Mouse (Mus musculus): ENCODE measurements at regions not wholly inside any gene's neighbourhood (a gene's known extent, or its start where the extent isn't known, plus 50 kb on each side); places are given as distances from the start of the nearest gene placed in this dataset.

DNA sequence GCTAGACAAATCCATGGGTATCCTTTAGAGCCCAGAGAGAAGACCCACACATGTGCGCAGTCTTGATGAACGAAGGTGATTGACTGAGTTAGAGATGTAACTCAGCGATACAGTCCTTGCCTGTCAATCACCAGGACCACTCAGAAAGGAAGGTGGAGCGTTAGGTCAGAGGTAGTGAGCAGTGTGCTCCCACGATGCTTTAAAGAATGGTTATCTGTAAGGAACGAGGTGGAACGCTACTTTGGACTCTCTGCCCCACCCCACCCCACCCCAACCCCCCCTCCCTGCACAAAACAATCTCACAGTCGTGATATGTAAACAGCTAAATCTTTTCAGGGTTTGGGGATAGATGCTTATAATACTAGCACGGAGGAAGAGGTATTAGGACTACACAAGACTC, 144.0 kb upstream of the Jmjd1c start:
- Histone ChIP-seq H3K27ac (no peak overlapping the region), H3K9me3 (no peaks in the 10 kb centered on the region), H3K36me3 (no peaks in the 10 kb centered on the region), H3K4me3 (no peak overlapping the region), H3K4me1 (0 out of 2 replicates have a peak, but pooled peaks cover 5% of the 10 kb centered on the region), H3K9ac (no peak overlapping the region), H3K27me3 (no peaks in the 10 kb centered on the region), H3K4me2 (no peak overlapping the region)
- ATAC-seq (ENCODE audit: borderline replicate concordance, extremely low read depth, low FRiP score, low TSS enrichment) = no peak
- WGBS = 63% methylated on average over 9 of the region's 9 CpGs

- H3K27ac ChIP-seq = no peak overlapping the region
- 52% methylated on average over 10 of the region's 10 CpGs for WGBS
- no peak for ATAC-seq (ENCODE audit: borderline replicate concordance, extremely low read depth, low FRiP score, low TSS enrichment)
Observed at GRCm38 (mm10) chr10:66953248-66953975, 142.5 kb upstream of the Jmjd1c start.

DNA sequence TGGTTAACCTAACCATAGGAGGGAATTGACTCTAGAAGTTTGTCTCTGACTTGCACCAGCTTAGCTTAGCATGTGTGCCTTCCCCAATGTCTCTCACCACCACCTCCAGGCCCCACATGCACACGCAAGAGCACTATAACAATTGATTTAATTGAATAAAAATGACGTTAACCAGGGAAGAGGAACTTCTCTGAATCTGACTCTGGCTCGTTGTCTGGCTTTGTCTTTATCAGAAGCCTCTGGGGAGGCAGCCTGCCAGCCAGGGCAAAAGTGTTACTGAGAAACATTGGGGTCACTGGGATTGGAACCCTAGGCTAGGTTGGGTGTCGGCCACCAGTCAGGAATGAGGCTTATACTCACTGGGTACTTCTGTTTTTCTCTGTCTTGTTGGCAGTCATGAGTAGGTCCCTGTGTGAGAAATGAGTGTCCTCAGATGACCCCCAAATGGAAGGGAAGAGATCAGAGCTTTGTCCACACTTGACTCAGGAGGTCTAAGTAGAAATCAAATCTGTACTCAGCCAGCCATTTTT, 141.9 kb upstream of the Jmjd1c start:
- Histone ChIP-seq H3K27me3 (no peaks in the 10 kb centered on the region), H3K4me1 (0 out of 2 replicates have a peak, but pooled peaks cover 5% of the 10 kb centered on the region), H3K36me3 (no peaks in the 10 kb centered on the region), H3K4me2 (no peak overlapping the region), H3K27ac (no peak overlapping the region), H3K4me3 (no peak overlapping the region), H3K9me3 (no peaks in the 10 kb centered on the region), H3K9ac (no peak overlapping the region)
- 63% methylated on average over 4 of the region's 4 CpGs for WGBS
- no peak for ATAC-seq (ENCODE audit: borderline replicate concordance, extremely low read depth, low FRiP score, low TSS enrichment)

More at GRCm38 (mm10) chr10:66953248-66953975, 142.5 kb upstream of the Jmjd1c start:
- H3K4me2 ChIP-seq = no peak overlapping the region
- no peaks in the 10 kb centered on the region for H3K36me3 ChIP-seq
- no peaks in the 10 kb centered on the region for H3K27me3 ChIP-seq
- H3K4me1 ChIP-seq = 0 out of 2 replicates have a peak, but pooled peaks cover 5% of the 10 kb centered on the region
- no peak overlapping the region for H3K9ac ChIP-seq
- H3K4me3 ChIP-seq = no peak overlapping the region
- H3K9me3 ChIP-seq = no peaks in the 10 kb centered on the region

- H3K36me3 ChIP-seq = no peaks in the 10 kb centered on the region
- no peak overlapping the region for H3K27ac ChIP-seq
- H3K9ac ChIP-seq = no peak overlapping the region
- no peak overlapping the region for H3K4me2 ChIP-seq
- no peak for ATAC-seq (ENCODE audit: borderline replicate concordance, extremely low read depth, low FRiP score, low TSS enrichment)
- H3K9me3 ChIP-seq = no peaks in the 10 kb centered on the region
- WGBS = 47% methylated on average over 5 of the region's 5 CpGs
- H3K27me3 ChIP-seq = no peaks in the 10 kb centered on the region
- H3K4me3 ChIP-seq = no peak overlapping the region
- 0 out of 2 replicates have a peak, but pooled peaks cover 5% of the 10 kb centered on the region for H3K4me1 ChIP-seq
Observed at GRCm38 (mm10) chr10:66955430-66955829, 140.5 kb upstream of the Jmjd1c start.

DNA sequence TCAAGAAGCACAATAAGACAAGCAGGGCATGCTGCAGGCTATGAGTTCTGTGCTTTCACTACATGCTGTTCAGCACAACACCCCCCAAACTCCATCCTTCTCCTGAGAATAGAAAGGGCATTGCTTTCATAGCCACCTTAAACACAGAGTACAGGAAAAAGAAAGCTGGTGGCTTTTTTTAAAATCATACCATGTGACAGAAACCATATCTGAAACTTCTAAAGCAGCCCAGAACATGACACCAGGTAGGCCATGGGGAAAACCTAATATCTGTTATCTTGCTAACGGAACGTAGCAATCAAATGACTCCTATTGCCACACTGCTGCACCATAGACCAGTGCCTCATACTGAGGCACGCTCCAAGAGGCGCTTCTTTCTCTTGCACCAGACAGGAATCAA, 139.3 kb upstream of the Jmjd1c start:
- Histone ChIP-seq H3K27ac (no peak overlapping the region), H3K9me3 (no peaks in the 10 kb centered on the region), H3K4me3 (no peak overlapping the region), H3K27me3 (no peaks in the 10 kb centered on the region), H3K4me2 (no peak overlapping the region), H3K9ac (no peak overlapping the region), H3K4me1 (0 out of 2 replicates have a peak, but pooled peaks cover 5% of the 10 kb centered on the region), H3K36me3 (no peaks in the 10 kb centered on the region)
- WGBS = 90% methylated on average over 4 of the region's 4 CpGs
- no peak for ATAC-seq (ENCODE audit: borderline replicate concordance, extremely low read depth, low FRiP score, low TSS enrichment)

- no peak overlapping the region for H3K4me3 ChIP-seq
- ATAC-seq (ENCODE audit: borderline replicate concordance, extremely low read depth, low FRiP score, low TSS enrichment) = no peak
- no peak overlapping the region for H3K4me2 ChIP-seq
- H3K9me3 ChIP-seq = no peaks in the 10 kb centered on the region
- 91% methylated on average over 4 of the region's 4 CpGs for WGBS
- no peak overlapping the region for H3K27ac ChIP-seq
- H3K4me1 ChIP-seq = 0 out of 2 replicates have a peak, but pooled peaks cover 5% of the 10 kb centered on the region
- no peaks in the 10 kb centered on the region for H3K36me3 ChIP-seq
- no peaks in the 10 kb centered on the region for H3K27me3 ChIP-seq
- H3K9ac ChIP-seq = no peak overlapping the region
Observed at GRCm38 (mm10) chr10:66957373-66957772, 138.6 kb upstream of the Jmjd1c start.

All from lung, embryonic 15.5 days (tissue).